Mouse (Mus musculus) c-Kit-positive CD71-negative TER-119-negative erythroid progenitor cells, embryonic 14.5 days (primary cell): Measurements from ENCODE around the gene Mbd3.
A peak's percentile ranks its signal among the peaks of the same experiment; 100 is the strongest.

Experiments
- DNase-seq: peaks from one replicate; pipeline ENCODE4 v3.0.0-alpha.2; 2013; ENCODE audit warnings: low read depth

Mbd3 gene

DNA sequence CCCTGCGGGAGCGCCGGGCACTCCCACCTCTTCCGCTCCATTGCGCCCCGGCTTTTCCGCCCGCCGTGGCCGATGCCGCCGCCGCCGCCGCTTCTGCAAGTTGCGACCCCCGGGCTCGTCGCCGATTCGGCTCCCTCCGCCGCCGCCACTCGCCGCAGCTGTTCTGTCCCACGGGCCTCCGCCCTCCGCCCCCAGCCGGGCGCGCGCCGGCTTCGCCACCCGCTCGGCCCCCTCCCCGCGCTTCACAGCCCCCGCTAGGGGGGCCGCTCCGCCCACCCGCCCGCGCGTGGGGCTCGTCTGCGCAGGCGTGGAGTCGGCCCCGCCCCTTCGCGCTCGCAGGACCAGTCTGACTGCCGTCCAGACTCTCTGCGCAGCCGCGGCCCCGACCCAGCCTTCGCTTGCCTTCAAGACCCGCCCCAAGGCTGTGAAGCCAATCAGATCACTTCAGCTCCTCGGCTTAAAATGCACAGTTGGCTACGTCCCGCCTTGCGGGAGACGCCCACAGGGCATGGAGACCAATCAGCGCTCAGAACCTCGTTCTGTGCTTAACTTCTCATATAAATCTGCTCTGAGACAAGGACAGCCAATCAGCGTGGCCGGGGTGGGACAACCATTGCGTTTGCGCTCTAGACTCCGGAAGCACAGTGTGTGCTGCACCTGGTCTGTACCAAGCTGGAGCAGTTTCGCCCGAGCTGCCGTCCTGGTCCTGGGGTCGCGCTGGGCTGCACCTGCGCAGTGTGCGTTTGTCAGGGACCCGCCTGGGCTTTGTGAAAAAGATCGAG, at the start of gene Mbd3:
Gene Mbd3 (minus strand): TSS at position 360 of the 782 bp plus-strand sequence.
- DNase-seq, result peak; percentile 98

GRCm38 (mm10) chr10:80445898-80446601, 46.7 kb upstream of the Mbd3 start:
- DNase-seq, result peak; percentile 67

DNA sequence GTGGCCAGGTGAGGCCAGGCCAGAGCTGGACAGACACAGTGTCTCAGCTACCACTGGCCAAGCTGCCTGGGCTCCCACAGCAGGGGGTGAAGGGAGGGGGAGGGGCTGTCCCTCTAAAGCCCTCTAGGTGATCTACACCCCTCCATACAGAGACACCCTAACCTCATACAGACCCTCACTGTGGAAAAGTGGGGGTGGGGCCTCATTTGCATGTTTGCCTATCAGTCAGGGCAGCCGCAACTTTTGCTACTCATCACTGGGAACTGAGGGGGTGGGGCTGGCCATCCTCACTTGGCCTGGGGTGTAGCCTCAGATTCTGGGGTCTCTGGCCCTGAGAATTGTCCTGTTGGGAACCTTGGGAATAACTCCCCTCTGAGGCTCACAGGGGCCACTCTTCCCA, 45.7 kb upstream of the Mbd3 start:
- DNase-seq, result no peak

GRCm38 (mm10) chr10:80444339-80445045, 45.1 kb upstream of the Mbd3 start:
- DNase-seq, result no peak

- DNase-seq, result no peak
Measured at GRCm38 (mm10) chr10:80443575-80444278, 44.4 kb upstream of the Mbd3 start.

DNA sequence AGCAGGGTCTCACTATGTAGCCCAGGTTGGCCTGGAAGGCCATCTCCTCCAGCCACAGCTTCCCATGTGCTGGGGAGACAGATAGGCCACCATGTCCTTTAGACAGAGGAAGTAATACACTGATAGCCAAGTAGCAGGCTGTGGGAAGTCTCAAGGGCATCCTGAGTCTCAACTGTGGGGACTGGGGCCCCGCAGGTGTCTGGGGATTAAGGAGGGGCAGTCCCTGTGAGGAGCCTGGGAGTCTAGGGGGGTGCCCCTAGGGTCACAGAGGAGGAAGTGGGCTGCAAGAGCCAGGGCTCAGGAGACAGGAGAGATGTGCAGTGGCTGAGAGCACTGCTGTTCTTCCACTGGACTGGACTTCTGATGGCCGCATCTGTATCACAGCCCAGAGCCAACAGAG, 43.6 kb upstream of the Mbd3 start:
- DNase-seq, result no peak

- no peak for DNase-seq
Measured at GRCm38 (mm10) chr10:80441598-80441997, 42.2 kb upstream of the Mbd3 start.

DNA sequence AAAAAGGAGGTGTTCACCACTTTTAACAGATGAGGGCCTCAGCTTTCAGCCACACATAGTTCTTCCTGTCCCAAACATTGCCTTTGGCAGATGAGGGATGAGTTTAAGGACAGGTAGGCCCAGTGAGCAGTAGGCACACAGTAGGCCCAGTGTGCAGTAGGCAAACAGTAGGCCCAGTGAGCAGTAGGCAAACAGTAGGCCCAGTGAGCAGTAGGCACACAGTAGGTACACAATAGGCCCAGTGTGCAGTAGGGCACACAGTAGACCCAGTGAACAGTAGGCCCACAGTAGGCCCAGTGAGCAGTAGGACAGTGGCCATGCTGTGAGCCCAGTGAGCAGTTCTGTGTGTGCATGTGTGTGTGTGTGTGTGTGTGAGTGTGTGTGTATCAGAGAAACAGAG, 40.7 kb upstream of the Mbd3 start:
- no peak for DNase-seq

GRCm38 (mm10) chr10:80437973-80438372, 38.6 kb upstream of the Mbd3 start:
- DNase-seq, result no peak

GRCm38 (mm10) chr10:80436276-80436675, 36.9 kb upstream of the Mbd3 start:
- DNase-seq, result no peak

DNA sequence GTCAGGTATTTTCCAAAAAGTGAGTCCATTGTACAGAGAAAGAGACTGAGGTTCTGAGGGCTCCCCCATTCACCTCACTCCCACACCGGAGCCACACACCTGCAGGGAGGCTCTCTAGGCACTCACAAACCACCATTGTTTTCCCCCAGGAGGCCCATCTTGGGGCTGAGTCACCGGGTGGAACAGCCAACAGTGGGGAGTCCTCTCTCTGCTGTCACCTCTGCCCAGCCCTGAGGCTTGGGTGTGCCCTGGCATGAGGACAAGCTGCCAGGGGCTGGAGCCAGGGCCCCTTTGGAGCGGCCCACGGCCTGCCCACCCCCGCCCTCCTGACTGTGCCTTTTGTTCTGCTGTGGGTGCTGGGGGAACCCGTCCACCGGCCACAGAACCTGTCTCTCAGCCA, 36.4 kb upstream of the Mbd3 start:
- peak; percentile 43 for DNase-seq

DNA sequence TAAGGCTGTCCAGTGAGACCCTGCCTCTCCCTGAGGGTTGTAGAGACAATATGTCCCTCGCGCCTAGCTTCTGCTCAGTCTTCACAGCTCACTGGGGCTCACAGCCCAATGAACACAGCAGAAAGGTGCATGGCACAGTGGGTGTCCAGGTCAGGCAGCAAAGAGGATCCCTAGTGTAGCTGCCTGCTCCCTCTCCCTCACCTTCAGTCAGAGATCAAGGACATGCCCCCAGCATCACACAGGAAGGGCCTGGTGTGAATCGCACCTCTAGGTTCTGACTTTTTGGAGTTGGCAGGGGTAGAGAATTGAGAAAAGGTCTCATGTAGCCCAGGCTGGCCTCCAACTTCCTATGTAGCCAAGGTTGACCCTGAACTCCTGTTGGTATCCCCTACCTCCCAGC, 35.5 kb upstream of the Mbd3 start:
- DNase-seq, result no peak

- DNase-seq, result no peak
Measured at GRCm38 (mm10) chr10:80434233-80434592, 34.9 kb upstream of the Mbd3 start.

- DNase-seq, result peak; percentile 93
Measured at GRCm38 (mm10) chr10:80433513-80434232, 34.3 kb upstream of the Mbd3 start, which contains the start of gene Tcf3. Gene Tcf3, minus strand, starts transcription at chr10:80433647.

GRCm38 (mm10) chr10:80432936-80433512, 33.7 kb upstream of the Mbd3 start:
- no peak for DNase-seq

- DNase-seq, result no peak
Measured at GRCm38 (mm10) chr10:80432387-80432785, 33.0 kb upstream of the Mbd3 start.

GRCm38 (mm10) chr10:80431570-80432386, 32.4 kb upstream of the Mbd3 start:
- no peak for DNase-seq

DNA sequence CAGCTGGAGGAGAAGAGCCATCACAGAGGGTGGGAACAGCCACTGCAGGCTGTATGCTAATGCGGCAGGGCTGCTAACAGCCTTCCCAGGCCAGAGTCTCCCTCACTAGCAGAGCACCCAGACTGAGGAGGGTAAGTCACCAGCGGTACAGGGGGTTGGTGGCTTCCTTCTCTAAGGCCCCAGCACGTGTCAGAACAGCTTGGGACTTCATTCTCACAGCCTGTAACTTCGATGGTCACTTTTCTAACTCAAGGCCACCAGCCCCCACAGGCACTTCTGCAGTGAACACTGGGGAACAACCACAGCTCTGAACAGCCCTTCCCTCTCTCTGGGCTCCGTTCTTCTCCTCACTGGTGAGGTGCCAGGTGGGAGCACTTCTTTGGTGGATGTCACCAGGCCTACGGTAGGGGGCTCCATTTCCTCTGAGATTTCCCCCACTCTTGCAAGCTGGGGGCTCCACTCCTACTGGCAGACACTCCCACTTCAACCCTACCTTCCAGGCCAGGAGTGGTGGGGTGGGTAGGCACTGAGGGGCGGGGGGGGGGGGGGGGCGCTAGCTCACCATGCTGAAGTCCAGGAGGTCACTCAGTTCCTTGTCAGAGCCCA, 31.1 kb upstream of the Mbd3 start:
- DNase-seq, result no peak

GRCm38 (mm10) chr10:80429800-80430199, 30.4 kb upstream of the Mbd3 start:
- DNase-seq, result no peak

- DNase-seq, result no peak
Measured at GRCm38 (mm10) chr10:80425041-80425440, 25.7 kb upstream of the Mbd3 start.
